Mouse (Mus musculus): ENCODE results near the gene Tex19.2.

- TF ChIP-seq CTCF (conservative IDR thresholded peaks at IDR 0.05; ENCODE audit: insufficient read depth, insufficient read length, low read depth, low read length) = no peak
- no peak for TF ChIP-seq POLR2A (IDR thresholded peaks at IDR 0.05; ENCODE audit: low read depth, low read length)
Observed at GRCm38 (mm10) chr11:121154203-121154602, 35.7 kb upstream of the Tex19.2 start.

Data from kidney, adult 2 months (tissue).